Mouse (Mus musculus) embryonic fibroblast, embryonic 13.5 days (primary cell): ENCODE measurements around the gene Klhdc7b. TPM values are rescaled to one million over a fixed set of nuclear protein-coding genes. Genes with fewer than 3 reads are reported as not detected.

Experiments used
- H3K27ac ChIP-seq: 2 replicates; pipeline ENCODE4 v1.5.1; 2012; ENCODE audit warnings: low read length, control low read depth, inconsistent platforms; ENCODE audit not compliant: insufficient read depth
- H3K4me1 ChIP-seq: 2 replicates; pipeline ENCODE4 v1.6.1; 2011; ENCODE audit warnings: low read length; ENCODE audit not compliant: control insufficient read depth, insufficient read depth
- H3K4me3 ChIP-seq: 2 replicates; pipeline ENCODE4 v1.5.1; 2011; ENCODE audit warnings: mild to moderate bottlenecking, control low read depth, low read length; ENCODE audit not compliant: insufficient read depth
- CTCF ChIP-seq: IDR thresholded peaks from 2 replicates; pipeline ENCODE4 v1.5.1; 2011; ENCODE audit warnings: mild to moderate bottlenecking, control low read depth, low read length, moderate library complexity, borderline replicate concordance; ENCODE audit not compliant: insufficient read depth
- POLR2A ChIP-seq: IDR thresholded peaks from 2 replicates; pipeline ENCODE4 v1.6.1; 2011; ENCODE audit warnings: low read depth, mild to moderate bottlenecking, control low read depth, low read length, moderate library complexity
- polyA plus RNA-seq: library from polyadenylated mRNA; stranded (reverse); fragments of >200 nt; gene quantifications from 2 replicates; pipeline ENCODE4 v1.2.4, GENCODE M21; 2011; ENCODE audit warnings: low read depth; ENCODE audit not compliant: missing spikeins, insufficient read length

The Klhdc7b gene
- polyA plus RNA-seq, 1 experiment = not detected

DNA sequence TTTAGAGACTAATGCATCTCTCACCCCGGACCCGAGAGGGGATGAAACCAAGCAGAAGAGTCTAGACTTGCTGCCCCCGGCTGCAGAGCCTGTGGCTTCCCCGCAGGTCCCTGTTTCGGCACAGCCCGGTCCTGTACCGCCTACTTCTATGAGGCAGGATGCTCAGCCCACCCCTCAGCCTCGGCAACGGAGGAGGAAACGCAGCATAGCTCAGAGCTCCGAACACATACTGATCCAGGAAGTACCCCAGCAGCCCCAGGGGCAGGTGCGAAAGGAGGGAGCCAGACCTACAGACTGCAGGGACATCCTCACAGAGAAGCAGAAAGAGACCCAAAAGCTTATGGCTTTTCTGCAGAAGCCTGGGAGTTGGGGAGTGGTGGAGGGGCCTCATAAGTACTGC lies 2.4 kb downstream of the Klhdc7b start:
- Histone ChIP-seq H3K27ac (no peak overlapping the region), H3K4me1 (no peaks in the 10 kb centered on the region), H3K4me3 (no peak overlapping the region)
- TF ChIP-seq POLR2A (no peak), CTCF (no peak)

DNA sequence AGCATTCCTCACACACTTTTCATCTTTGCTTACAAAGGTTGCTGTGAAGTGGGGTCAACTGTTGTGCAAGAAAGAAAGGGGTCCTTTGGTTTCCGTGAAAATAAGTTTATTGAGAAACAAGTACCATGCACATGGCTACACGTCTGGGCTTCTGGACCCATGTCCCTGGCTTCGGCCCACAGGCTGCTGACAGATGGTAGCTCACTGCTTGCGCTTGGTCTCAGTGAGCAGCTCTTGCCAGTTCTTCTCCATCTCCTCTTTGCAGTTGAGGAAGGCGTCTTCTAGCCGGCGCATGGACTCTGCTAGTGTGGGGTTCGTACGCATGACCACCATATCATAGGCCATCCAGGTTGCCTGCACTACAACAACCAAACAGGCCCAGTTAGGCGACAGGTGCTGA lies 5.4 kb downstream of the Klhdc7b start:
- no peak overlapping the region for H3K27ac ChIP-seq
- TF ChIP-seq CTCF (no peak), POLR2A (no peak)
- no peak overlapping the region for H3K4me3 ChIP-seq
- no peaks in the 10 kb centered on the region for H3K4me1 ChIP-seq

DNA sequence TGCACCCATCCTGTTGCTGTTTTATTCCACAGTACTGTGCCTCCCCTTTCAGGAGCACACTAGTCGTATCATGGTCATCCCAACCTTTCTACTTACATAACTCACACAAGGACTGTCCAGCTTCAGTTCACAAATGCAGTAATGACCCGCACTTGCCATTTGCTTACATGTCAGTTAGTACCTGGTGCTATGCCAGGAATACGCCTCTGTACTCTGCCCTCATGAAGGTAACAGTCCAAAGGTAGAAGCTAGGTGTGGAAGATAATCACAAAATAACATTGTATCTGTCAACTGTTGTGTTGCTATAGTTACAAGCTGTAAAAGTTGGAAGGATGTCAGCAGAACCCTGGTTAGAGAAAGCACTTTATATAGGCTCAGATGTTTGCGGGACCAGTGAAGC lies 12.2 kb downstream of the Klhdc7b start:
- no peak overlapping the region for H3K4me3 ChIP-seq
- no peak for TF ChIP-seq POLR2A
- TF ChIP-seq CTCF = no peak
- no peaks in the 10 kb centered on the region for H3K4me1 ChIP-seq
- H3K27ac ChIP-seq = no peak overlapping the region

DNA sequence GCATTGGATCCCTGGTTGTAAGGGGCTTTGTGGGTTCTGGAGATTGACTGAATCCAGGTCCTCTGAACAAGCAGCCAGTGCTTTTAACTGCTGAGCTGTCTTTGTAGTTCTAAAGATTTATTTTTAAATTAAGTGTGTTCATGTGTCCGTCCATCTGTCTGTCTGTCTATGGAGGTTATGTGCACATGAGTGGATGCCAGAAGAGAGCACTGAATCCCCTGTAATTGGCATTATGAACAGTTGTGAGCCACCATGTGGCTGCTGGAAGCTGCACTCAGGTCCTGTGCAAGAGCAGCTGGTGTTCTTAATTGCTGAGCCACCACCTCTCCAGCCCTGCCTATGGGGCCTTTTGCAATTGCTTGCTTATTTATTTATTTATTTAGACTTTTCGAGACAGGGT lies 13.4 kb downstream of the Klhdc7b start:
- Histone ChIP-seq H3K27ac (no peak overlapping the region), H3K4me3 (no peak overlapping the region), H3K4me1 (no peaks in the 10 kb centered on the region)
- no peak for TF ChIP-seq POLR2A
- TF ChIP-seq CTCF = no peak

DNA sequence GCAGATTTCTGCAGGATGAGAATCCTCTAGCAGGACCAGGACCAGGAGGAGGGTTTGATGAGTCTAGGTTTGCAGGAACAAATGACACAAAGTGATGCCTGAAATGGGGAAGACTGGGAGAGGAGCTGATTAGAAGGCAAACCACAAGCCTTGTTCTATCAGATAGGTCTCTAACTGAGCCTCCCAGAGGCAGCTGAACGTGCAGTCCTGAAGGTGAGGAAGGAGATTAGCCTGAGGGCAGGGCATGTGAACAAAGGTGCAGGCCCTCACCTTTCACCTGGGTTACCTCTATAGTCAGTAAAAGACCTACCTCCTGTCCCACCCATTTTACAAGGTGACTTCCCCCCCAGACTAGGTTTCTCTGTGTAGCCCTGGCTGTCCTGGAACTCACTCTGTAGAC lies 15.0 kb downstream of the Klhdc7b start:
- no peaks in the 10 kb centered on the region for H3K4me1 ChIP-seq
- TF ChIP-seq POLR2A (no peak), CTCF (no peak)

DNA sequence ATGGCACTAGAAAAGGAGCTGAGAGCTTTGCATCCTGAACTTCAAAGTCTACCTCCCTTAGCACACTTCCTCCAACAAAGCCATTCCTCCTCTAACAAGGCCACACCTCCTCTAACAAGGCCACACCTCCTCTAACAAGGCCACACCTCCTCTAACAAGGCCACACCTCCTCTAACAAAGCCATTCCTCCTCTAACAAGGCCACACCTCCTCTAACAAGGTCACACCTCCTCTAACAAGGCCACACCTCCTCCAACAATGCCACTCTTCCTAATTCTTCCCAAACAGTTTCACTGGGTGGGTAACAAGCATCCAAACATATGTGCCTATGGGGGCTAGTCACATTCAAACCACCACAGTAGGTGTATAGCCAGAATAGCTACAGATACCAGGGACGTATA lies 17.8 kb downstream of the Klhdc7b start:
- no peak overlapping the region for H3K4me3 ChIP-seq
- TF ChIP-seq CTCF (no peak), POLR2A (no peak)
- H3K27ac ChIP-seq = no peak overlapping the region
- no peaks in the 10 kb centered on the region for H3K4me1 ChIP-seq

More for the DNA sequence above, 15.0 kb downstream of the Klhdc7b start:
- H3K4me3 ChIP-seq = no peak overlapping the region
- no peak overlapping the region for H3K27ac ChIP-seq

DNA sequence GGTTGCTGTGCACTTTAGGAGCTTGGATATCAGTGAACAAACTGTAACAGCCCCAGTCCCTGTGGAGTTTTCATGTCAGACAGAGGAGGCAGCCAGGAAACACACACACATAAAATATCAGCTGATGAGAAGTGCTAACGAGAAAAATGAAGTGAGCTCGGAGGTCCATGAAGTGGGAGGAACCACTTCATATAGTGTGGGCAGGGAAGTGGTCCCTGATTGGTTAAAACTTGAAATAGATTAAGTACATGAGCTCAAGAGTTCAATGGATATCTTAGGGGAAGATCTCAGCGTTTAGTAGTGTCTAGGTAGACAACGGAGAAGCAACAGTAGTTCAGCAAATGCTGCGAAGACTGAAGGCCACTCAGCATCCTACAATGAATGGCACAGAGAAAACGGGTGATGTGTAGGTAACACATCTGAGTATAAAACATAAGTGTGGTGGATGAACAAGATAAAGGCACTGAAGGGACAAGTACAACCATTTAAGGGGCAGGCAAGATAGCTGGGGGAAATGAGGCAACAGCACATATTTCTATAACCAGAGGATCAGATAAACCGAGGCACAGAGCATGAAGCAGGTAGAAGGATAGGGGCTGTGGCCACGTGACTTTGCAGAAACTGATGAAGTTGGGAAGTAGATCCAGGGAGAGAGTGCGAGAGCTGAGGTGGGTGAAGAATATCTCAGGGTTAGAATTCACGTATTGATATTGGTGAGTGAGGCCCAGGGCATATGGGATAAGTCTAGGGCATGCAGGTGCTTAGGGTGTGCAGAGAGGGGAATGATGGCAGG lies 20.3 kb downstream of the Klhdc7b start:
- no peaks in the 10 kb centered on the region for H3K4me1 ChIP-seq
- H3K4me3 ChIP-seq = no peak overlapping the region
- no peak for TF ChIP-seq POLR2A
- TF ChIP-seq CTCF = no peak
- H3K27ac ChIP-seq = no peak overlapping the region

DNA sequence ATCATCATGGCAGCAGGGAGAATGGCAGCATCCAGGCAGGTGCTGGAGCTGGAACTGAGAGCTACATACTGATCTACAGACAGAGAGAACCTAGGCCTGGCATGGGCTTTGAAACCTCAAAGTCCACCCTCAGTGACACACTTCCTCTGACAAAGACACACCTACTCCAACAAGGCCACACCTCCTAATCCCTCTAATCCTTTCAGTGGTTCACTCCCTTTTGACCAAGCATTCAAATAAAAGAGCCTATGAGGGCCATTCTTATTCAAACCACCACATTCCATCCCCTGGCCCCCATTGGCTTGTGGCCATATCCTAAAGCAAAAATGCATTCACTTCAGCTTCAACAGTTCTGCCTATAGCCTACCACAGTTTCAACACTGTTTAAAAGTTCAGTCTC lies 22.0 kb downstream of the Klhdc7b start:
- no peaks in the 10 kb centered on the region for H3K4me1 ChIP-seq
- TF ChIP-seq POLR2A = no peak
- no peak overlapping the region for H3K27ac ChIP-seq
- H3K4me3 ChIP-seq = no peak overlapping the region

DNA sequence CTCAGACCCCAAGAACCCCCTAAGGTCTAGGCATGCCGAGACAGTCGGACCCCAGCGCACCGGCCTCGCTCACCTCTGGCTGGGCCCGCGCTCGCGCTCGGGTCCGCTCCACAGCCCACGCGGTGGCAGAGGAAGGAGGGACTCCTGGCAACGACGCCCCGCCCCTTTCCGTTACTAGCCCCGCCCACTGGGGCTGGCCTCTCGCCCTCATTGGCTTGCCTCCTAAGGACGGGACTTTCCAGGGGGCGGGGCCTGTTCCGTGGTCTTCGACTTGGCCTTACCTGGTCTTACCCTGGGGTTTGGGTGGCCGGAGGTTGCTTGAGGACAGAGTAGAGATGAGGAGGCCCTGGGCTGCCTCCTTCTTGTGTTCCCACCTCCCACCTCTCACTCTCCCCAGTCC lies 25.4 kb downstream of the Klhdc7b start, which contains the start of gene Syce3:
Syce3 (minus strand) TSS at position 386 of the 400 bp plus-strand sequence.
- Histone ChIP-seq H3K4me3 (no peak within 1 kb of the TSS), H3K27ac (no peak within 1 kb of the TSS), H3K4me1 (no peaks in the 10 kb centered on the region)
- TF ChIP-seq POLR2A = no peak
- no peak for TF ChIP-seq CTCF

DNA sequence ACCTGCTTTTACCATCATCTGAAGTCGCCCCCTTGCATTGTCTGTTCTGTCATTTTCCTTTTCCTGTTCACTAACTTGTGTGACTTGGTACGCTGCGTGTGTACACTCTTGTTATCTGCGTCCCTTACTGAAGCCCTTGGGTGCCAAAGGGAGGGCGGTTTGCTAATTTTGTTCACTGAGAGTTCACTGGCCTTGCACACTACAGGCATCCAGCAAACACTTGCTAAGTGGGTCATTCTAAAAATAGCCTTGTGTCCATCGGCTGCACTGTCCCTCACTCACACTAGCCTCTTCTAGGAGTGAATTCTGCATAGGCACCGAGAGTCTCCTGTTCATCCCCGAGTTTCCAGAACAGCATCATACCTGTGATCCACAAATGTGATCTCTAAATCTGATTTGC lies 30.6 kb downstream of the Klhdc7b start:
- Histone ChIP-seq H3K4me3 (no peak overlapping the region), H3K4me1 (no peaks in the 10 kb centered on the region), H3K27ac (no peak overlapping the region)
- TF ChIP-seq CTCF (no peak), POLR2A (no peak)
